Mouse (Mus musculus) stomach, postnatal 0 days (tissue): ENCODE results near the gene Cd44.

Experiments
- CTCF ChIP-seq: IDR thresholded peaks from 2 replicates; pipeline ENCODE4 v1.5.1; 2016; ENCODE audit warnings: antibody characterized with exemption, low read depth, mild to moderate bottlenecking, moderate library complexity
- EP300 ChIP-seq: optimal IDR thresholded peaks from 2 replicates; pipeline ENCODE3; 2016; ENCODE audit warnings: antibody characterized with exemption

- TF ChIP-seq CTCF (no peak), EP300 (no peak)
Observed at GRCm38 (mm10) chr2:102898585-102898984, 2.9 kb downstream of the Cd44 start.
